Mouse (Mus musculus) G1E (cell line): Measurements from ENCODE around the gene Mcam.

ENCODE experiments used
- CTCF ChIP-seq: IDR thresholded peaks from 2 replicates; pipeline ENCODE4 v1.5.1; 2012; ENCODE audit warnings: low read depth, low read length, inconsistent platforms, mixed read lengths
- GATA1 ChIP-seq: IDR thresholded peaks from 2 replicates; pipeline ENCODE4 v1.6.1; 2012; ENCODE audit warnings: borderline replicate concordance, low read length, inconsistent platforms, mixed read lengths
- TAL1 ChIP-seq: conservative IDR thresholded peaks from 2 replicates; pipeline ENCODE4 v1.6.1; 2012; ENCODE audit warnings: low read depth, low read length, inconsistent platforms, mixed read lengths

- TF ChIP-seq CTCF, result no peak
- TF ChIP-seq GATA1, result no peak
- no peak for TF ChIP-seq TAL1
Measured at GRCm38 (mm10) chr9:44106596-44106995, 27.7 kb upstream of the Mcam start.
